Mouse (Mus musculus) limb, embryonic 11.5 days (tissue): Measurements from ENCODE around the gene Arhgap22. TPM values are rescaled to one million over a fixed set of nuclear protein-coding genes. Genes with fewer than 3 reads are reported as not detected.

ENCODE experiments used
- ATAC-seq: fragments of 200-750 bp; cut with Nextera tagmentation; 2 replicates; pipeline ENCODE4 v1.8.0; 2017; ENCODE audit warnings: low read depth; ENCODE audit not compliant: insufficient number of reproducible peaks, low FRiP score, low TSS enrichment
- DNase-seq: peaks from one replicate; pipeline ENCODE4 v3.0.0-alpha.2; 2015; ENCODE audit warnings: low spot score
- H3K27ac ChIP-seq: fragments of 300-500 bp; sonication (generic); replicated peaks from 2 replicates; pipeline ENCODE4 v1.5.1; 2014; ENCODE audit warnings: low read depth, mild to moderate bottlenecking, low read length
- H3K27me3 ChIP-seq: fragments of 300-500 bp; sonication (generic); 2 replicates; pipeline ENCODE4 v1.6.1; 2014; ENCODE audit warnings: mild to moderate bottlenecking, low read length, mixed read lengths; ENCODE audit not compliant: control insufficient read depth, insufficient read depth
- H3K36me3 ChIP-seq: fragments of 300-500 bp; sonication (generic); 2 replicates; pipeline ENCODE4 v1.6.1; 2014; ENCODE audit warnings: mild to moderate bottlenecking, low read length, moderate library complexity, mixed read lengths; ENCODE audit not compliant: control insufficient read depth, insufficient read depth
- H3K4me1 ChIP-seq: fragments of 300-500 bp; sonication (generic); 2 replicates; pipeline ENCODE4 v1.6.1; 2014; ENCODE audit warnings: low read length, mixed read lengths; ENCODE audit not compliant: control insufficient read depth, insufficient read depth
- H3K4me2 ChIP-seq: fragments of 300-500 bp; sonication (generic); 2 replicates; pipeline ENCODE4 v1.6.1; 2014; ENCODE audit warnings: low read depth, mild to moderate bottlenecking, moderate library complexity; ENCODE audit not compliant: severe bottlenecking
- H3K4me3 ChIP-seq: fragments of 300-500 bp; sonication (generic); 2 replicates; pipeline ENCODE4 v1.5.1; 2014; ENCODE audit warnings: low read depth, low read length
- H3K9ac ChIP-seq: fragments of 300-500 bp; sonication (generic); 2 replicates; pipeline ENCODE4 v1.6.1; 2014; ENCODE audit warnings: mild to moderate bottlenecking, low read length
- H3K9me3 ChIP-seq: fragments of 300-500 bp; sonication (generic); 2 replicates; pipeline ENCODE4 v1.6.1; 2016; ENCODE audit warnings: low read length; ENCODE audit not compliant: control insufficient read depth
- WGBS: fragments of 180-500 bp; shearing (Covaris S2); extraction: QIAGEN DNeasy Blood & Tissue Kit; methylation state at CpG from one replicate; pipeline ENCODE4 v1.1.7; 2014; 5-methylcytosine and 5-hydroxymethylcytosine counted together
- polyA plus RNA-seq: library from polyadenylated mRNA; unstranded; fragments of >200 nt; fragmentation: Nextera tagmentation; extraction: Ambion mirVana; gene quantifications from 2 replicates; pipeline ENCODE4 v1.2.1, GENCODE M21; 2014

The Arhgap22 gene
- polyA plus RNA-seq, 1 experiment from 2014 or later, result 2.7 TPM

GRCm38 (mm10) chr14:33278374-33278773 is 64.5 kb downstream of the Arhgap22 start:
- no peak overlapping the region for H3K4me3 ChIP-seq
- ATAC-seq (no peak), DNase-seq (no peak)
- no peaks in the 10 kb centered on the region for H3K27me3 ChIP-seq
- no peak overlapping the region for H3K9ac ChIP-seq
- no peaks in the 10 kb centered on the region for H3K4me1 ChIP-seq
- H3K4me2 ChIP-seq, result no peak overlapping the region
- 82% methylated on average over 2 of the region's 2 CpGs for WGBS
- no peaks in the 10 kb centered on the region for H3K36me3 ChIP-seq
- H3K9me3 ChIP-seq, result no peaks in the 10 kb centered on the region
- H3K27ac ChIP-seq, result no peak overlapping the region

GRCm38 (mm10) chr14:33280921-33281320 is 67.1 kb downstream of the Arhgap22 start:
- no peak overlapping the region for H3K9ac ChIP-seq
- DNase-seq (no peak), ATAC-seq (no peak)
- H3K4me1 ChIP-seq, result no peaks in the 10 kb centered on the region
- no peaks in the 10 kb centered on the region for H3K27me3 ChIP-seq
- no peak overlapping the region for H3K4me2 ChIP-seq
- 95% methylated on average over 2 of the region's 2 CpGs for WGBS
- no peaks in the 10 kb centered on the region for H3K9me3 ChIP-seq
- H3K36me3 ChIP-seq, result no peaks in the 10 kb centered on the region
- H3K4me3 ChIP-seq, result no peak overlapping the region
- no peak overlapping the region for H3K27ac ChIP-seq

GRCm38 (mm10) chr14:33282447-33282846 is 68.6 kb downstream of the Arhgap22 start:
- H3K9ac ChIP-seq, result no peak overlapping the region
- ATAC-seq (no peak), DNase-seq (no peak)
- no peaks in the 10 kb centered on the region for H3K36me3 ChIP-seq
- no peak overlapping the region for H3K4me3 ChIP-seq
- 84% methylated on average over 4 of the region's 4 CpGs for WGBS
- H3K4me2 ChIP-seq, result no peak overlapping the region
- H3K4me1 ChIP-seq, result no peaks in the 10 kb centered on the region
- H3K9me3 ChIP-seq, result no peaks in the 10 kb centered on the region
- H3K27me3 ChIP-seq, result no peaks in the 10 kb centered on the region
- H3K27ac ChIP-seq, result no peak overlapping the region

DNA sequence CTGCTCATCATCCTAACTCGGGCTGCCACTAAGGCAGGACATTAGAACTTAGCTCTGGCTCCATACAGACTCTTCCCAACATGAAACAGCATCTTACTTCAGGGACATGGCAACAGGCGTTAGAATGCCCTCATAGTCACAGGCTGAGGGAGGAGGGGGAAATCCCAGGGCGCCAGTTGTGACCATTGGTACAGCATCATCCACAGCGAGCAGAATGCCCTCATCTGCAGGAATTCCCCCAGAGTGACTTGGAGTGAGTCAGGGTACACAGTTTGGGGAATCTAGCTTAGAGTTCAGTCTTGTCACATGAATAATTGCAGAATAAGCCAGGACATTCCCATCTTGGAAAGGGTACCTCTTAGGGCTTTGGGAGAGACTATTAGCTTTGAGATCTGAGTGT is 74.1 kb downstream of the Arhgap22 start:
- no peaks in the 10 kb centered on the region for H3K9me3 ChIP-seq
- H3K4me3 ChIP-seq, result no peak overlapping the region
- DNase-seq (no peak), ATAC-seq (no peak)
- H3K36me3 ChIP-seq, result no peaks in the 10 kb centered on the region
- H3K4me1 ChIP-seq, result no peaks in the 10 kb centered on the region
- no peak overlapping the region for H3K27ac ChIP-seq
- H3K4me2 ChIP-seq, result no peak overlapping the region
- no peak overlapping the region for H3K9ac ChIP-seq
- no peaks in the 10 kb centered on the region for H3K27me3 ChIP-seq
- WGBS, result 74% methylated on average over 4 of the region's 4 CpGs

DNA sequence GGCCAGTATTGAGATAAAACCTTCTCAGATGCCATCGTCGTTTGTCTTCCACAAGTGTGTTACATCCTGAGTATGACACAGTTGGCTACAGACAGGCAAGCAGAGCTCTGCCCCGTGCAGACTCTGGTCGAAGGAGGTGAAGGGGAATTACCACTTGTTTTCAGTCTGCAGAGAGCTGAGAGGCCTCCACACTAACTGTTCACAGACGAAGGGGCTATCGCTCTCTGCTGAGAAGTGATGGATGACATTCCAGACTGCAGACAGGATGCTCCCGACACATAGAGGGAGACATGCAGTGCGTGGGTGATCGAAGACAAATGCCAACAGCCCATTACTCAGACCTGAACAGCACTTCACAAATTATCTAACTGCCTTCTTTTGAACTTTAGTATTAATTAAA is 76.2 kb downstream of the Arhgap22 start:
- H3K36me3 ChIP-seq, result no peaks in the 10 kb centered on the region
- no peak overlapping the region for H3K4me2 ChIP-seq
- H3K4me1 ChIP-seq, result no peaks in the 10 kb centered on the region
- H3K27ac ChIP-seq, result no peak overlapping the region
- 28% methylated on average over 9 of the region's 9 CpGs for WGBS
- no peaks in the 10 kb centered on the region for H3K27me3 ChIP-seq
- no peak overlapping the region for H3K9ac ChIP-seq
- ATAC-seq, result no peak
- H3K9me3 ChIP-seq, result no peaks in the 10 kb centered on the region
- no peak overlapping the region for H3K4me3 ChIP-seq
- no peak for DNase-seq

- Histone ChIP-seq H3K4me3 (no peak overlapping the region), H3K27ac (no peak overlapping the region), H3K4me1 (no peaks in the 10 kb centered on the region), H3K4me2 (no peak overlapping the region), H3K9me3 (no peaks in the 10 kb centered on the region), H3K27me3 (no peaks in the 10 kb centered on the region), H3K36me3 (no peaks in the 10 kb centered on the region), H3K9ac (no peak overlapping the region)
- DNase-seq (no peak), ATAC-seq (no peak)
- 78% methylated on average over 1 of the region's 1 CpGs for WGBS
Observed at GRCm38 (mm10) chr14:33294488-33294887, 80.7 kb downstream of the Arhgap22 start.

DNA sequence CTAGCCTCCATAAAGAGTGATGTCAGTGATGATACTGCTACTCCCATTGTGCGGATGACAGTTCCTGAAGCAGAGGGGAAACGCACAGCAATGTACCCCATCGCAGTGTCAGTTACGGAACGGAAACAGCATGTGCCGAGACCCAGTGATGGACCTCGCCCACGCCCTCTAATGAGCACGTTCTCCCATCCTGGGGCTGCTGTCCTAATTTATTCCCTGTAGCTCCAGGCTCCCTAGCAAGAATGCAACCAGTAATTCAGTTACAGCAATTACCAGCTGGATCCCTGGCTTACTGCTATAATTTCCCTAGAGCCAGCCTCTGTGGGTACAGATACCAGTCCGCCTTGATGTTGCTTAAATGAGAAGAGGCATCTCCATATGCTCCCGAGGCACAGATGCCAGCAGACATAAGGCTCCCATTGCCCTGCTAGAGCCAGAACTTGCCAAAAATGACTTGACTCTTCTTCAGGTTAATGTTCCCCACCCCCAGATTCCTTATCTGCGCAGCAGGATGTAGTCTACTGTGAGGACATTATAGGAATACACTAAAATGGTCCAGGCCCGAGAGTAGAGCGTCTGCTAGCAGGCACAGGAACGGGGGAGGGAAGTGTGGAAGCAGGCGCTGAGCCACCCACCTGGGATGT is 83.0 kb downstream of the Arhgap22 start:
- H3K4me2 ChIP-seq, result no peak overlapping the region
- no peaks in the 10 kb centered on the region for H3K36me3 ChIP-seq
- no peak overlapping the region for H3K27ac ChIP-seq
- H3K9ac ChIP-seq, result no peak overlapping the region
- H3K4me1 ChIP-seq, result no peaks in the 10 kb centered on the region
- H3K4me3 ChIP-seq, result no peak overlapping the region
- H3K27me3 ChIP-seq, result no peaks in the 10 kb centered on the region
- DNase-seq, result no peak
- no peak for ATAC-seq
- WGBS, result 80% methylated on average over 16 of the region's 16 CpGs
- no peaks in the 10 kb centered on the region for H3K9me3 ChIP-seq

DNA sequence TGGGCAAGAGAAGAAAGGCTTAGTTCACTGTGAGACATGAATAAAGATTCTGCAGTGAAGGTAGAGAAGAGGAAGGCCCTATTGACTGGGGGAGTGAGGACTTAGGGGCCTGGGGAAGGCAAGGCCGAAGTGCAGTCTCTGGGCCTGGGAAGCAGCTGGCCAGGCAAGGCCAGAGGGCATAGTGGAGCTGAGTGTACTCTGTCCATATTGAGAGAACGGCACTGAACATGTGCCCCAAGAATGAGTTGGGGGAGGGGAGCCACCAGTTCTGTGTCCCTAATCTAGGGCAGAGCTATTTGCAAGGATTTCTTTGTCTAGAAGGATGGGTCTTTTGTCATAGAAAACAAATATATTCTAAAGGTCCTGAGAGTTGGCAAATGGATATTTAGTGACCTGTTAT is 86.8 kb downstream of the Arhgap22 start:
- no peak overlapping the region for H3K4me3 ChIP-seq
- H3K27me3 ChIP-seq, result no peaks in the 10 kb centered on the region
- no peak overlapping the region for H3K4me2 ChIP-seq
- 68% methylated on average over 2 of the region's 2 CpGs for WGBS
- H3K36me3 ChIP-seq, result no peaks in the 10 kb centered on the region
- DNase-seq (no peak), ATAC-seq (no peak)
- H3K9me3 ChIP-seq, result no peaks in the 10 kb centered on the region
- H3K27ac ChIP-seq, result no peak overlapping the region
- H3K9ac ChIP-seq, result no peak overlapping the region
- H3K4me1 ChIP-seq, result no peaks in the 10 kb centered on the region

DNA sequence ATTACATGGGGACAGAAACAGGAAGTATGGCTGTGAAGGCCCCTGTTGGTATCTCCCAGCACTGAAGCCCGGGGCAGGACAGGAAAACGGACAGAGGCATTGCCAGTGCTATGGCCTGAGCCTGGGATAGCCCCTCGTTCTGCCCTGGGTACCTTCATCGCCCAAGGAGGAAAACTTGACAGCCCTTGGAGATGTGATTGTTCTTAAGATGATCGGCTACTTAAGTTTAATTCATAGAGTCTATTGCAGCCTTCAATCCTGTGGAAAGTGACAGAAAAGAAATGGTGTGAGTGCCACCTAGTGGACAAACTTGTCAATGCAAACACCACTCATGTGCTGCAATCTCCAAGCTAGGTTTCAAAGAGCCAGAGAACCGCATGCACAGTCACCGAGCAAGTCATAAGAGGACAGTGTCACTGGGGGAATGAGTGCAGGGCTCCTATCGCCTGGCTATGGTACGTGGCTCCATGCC is 89.6 kb downstream of the Arhgap22 start:
- whole genome bisulfite sequencing, result 24% methylated on average over 9 of the region's 9 CpGs
- 0 out of 2 replicates have a peak, but pooled peaks have one; percentile 21 for ATAC-seq

More for the DNA sequence above, 89.6 kb downstream of the Arhgap22 start:
- no peaks in the 10 kb centered on the region for H3K9me3 ChIP-seq
- no peaks in the 10 kb centered on the region for H3K36me3 ChIP-seq
- peak; percentile 89 for DNase-seq
- no peak overlapping the region for H3K4me2 ChIP-seq
- no peaks in the 10 kb centered on the region for H3K4me1 ChIP-seq
- H3K27ac ChIP-seq, result no peak overlapping the region
- no peak overlapping the region for H3K9ac ChIP-seq
- H3K4me3 ChIP-seq, result no peak overlapping the region
- no peaks in the 10 kb centered on the region for H3K27me3 ChIP-seq
